Mouse (Mus musculus) liver, adult 2 months (tissue): ENCODE data around the gene Krtap28-10. TPM values are rescaled to one million over a fixed set of nuclear protein-coding genes. Genes with fewer than 3 reads are reported as not detected.

Source experiments
- DNase-seq: peaks from one replicate; pipeline ENCODE4 v3.0.0-alpha.2; 2011; ENCODE audit warnings: low read depth, low spot score; ENCODE audit errors: extremely low read depth
- H3K27ac ChIP-seq: fragments of 200-500 bp; replicated peaks from 2 replicates; pipeline ENCODE4 v1.5.1; 2012; ENCODE audit warnings: low read depth, mild to moderate bottlenecking, control low read depth, inconsistent platforms, low read length; ENCODE audit not compliant: insufficient read depth
- H3K27me3 ChIP-seq: fragments of 200-500 bp; 2 replicates; pipeline ENCODE4 v1.6.1; 2012; ENCODE audit warnings: mild to moderate bottlenecking, moderate library complexity, low read length, inconsistent platforms; ENCODE audit not compliant: control insufficient read depth, insufficient read depth
- H3K36me3 ChIP-seq: fragments of 200-500 bp; 2 replicates; pipeline ENCODE4 v1.6.1; 2012; ENCODE audit warnings: low read length, inconsistent platforms; ENCODE audit not compliant: control insufficient read depth, insufficient read depth
- H3K4me1 ChIP-seq: fragments of 200-500 bp; 2 replicates; pipeline ENCODE4 v1.6.1; 2011; ENCODE audit warnings: low read length; ENCODE audit not compliant: control insufficient read depth, insufficient read depth
- H3K4me3 ChIP-seq: fragments of 200-500 bp; 2 replicates; pipeline ENCODE4 v1.5.1; 2011; ENCODE audit warnings: low read depth, mild to moderate bottlenecking, control low read depth, low read length, moderate library complexity; ENCODE audit not compliant: insufficient read depth
- H3K79me2 ChIP-seq: fragments of 200-500 bp; 2 replicates; pipeline ENCODE4 v1.6.1; 2012; ENCODE audit warnings: inconsistent platforms, mild to moderate bottlenecking, low read length, moderate library complexity; ENCODE audit not compliant: control insufficient read depth, insufficient read depth
- H3K9ac ChIP-seq: fragments of 200-500 bp; 2 replicates; pipeline ENCODE4 v1.6.1; 2012; ENCODE audit warnings: low read depth, mild to moderate bottlenecking, control low read depth, inconsistent platforms, low read length
- CTCF ChIP-seq: fragments of 200-500 bp; IDR thresholded peaks from 2 replicates; pipeline ENCODE4 v1.5.1; 2011; ENCODE audit warnings: low read depth, low read length, control low read depth
- POLR2A ChIP-seq: fragments of 200-500 bp; IDR thresholded peaks from 2 replicates; pipeline ENCODE4 v1.6.1; 2011; ENCODE audit warnings: low read length, control low read depth; ENCODE audit not compliant: insufficient read depth; ENCODE audit errors: extremely low read depth
- WGBS: fragments of 180-500 bp; shearing (Covaris S2); methylation state at CpG from one replicate; pipeline ENCODE4 v1.1.7; 2018; 5-methylcytosine and 5-hydroxymethylcytosine counted together
- polyA plus RNA-seq: library from polyadenylated mRNA; depleted of rRNA; stranded (reverse); fragments of >200 nt; gene quantifications from 2 replicates; pipeline ENCODE4 v1.2.3, GENCODE M21; 2012; rRNA removed
- total RNA-seq: library from RNA; depleted of rRNA; stranded (reverse); fragments of >200 nt; gene quantifications from 2 replicates; pipeline ENCODE4 v1.2.3, GENCODE M21; 2014; rRNA removed

The Krtap28-10 gene
- not detected in 2 replicates for total RNA-seq
- not detected in 2 replicates for polyA plus RNA-seq

- no peaks in the 10 kb centered on the region for H3K79me2 ChIP-seq
- DNase-seq = no peak
- 85% methylated on average over 2 of the region's 2 CpGs for WGBS
- H3K4me1 ChIP-seq = no peaks in the 10 kb centered on the region
- no peak within 1 kb of the TSS for H3K9ac ChIP-seq
- TF ChIP-seq POLR2A = no peak
- TF ChIP-seq CTCF = no peak
- H3K36me3 ChIP-seq = no peaks in the 10 kb centered on the region
- H3K4me3 ChIP-seq = no peak within 1 kb of the TSS
- no peak within 1 kb of the TSS for H3K27ac ChIP-seq
- H3K27me3 ChIP-seq = no peaks in the 10 kb centered on the region
Observed at GRCm38 (mm10) chr1:83042380-83042779, at the start of gene Krtap28-10. TSS of gene Krtap28-10 (minus strand) at chr1:83042480.

DNA sequence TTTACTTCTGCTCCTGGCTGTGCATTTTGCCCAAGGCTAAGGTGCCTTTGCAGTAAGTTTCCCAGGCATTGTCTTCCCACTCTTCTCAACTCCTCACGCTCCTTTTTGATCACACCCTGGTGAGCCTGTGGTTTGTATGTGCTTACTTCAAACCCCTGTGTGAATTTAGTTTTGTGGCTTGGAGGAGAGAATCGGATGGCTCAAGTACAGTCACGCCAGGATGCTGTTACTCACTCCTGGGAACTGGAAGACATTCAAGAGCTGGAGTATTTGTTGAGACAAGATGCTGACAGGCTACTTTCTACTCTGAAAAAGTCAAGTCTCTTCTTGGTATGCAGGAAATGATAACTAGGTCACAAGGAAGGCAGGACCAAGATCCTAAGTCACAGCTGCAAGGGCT is 49.0 kb upstream of the Krtap28-10 start:
- 65% methylated on average over 3 of the region's 3 CpGs for WGBS
- no peak overlapping the region for H3K27ac ChIP-seq
- no peaks in the 10 kb centered on the region for H3K4me1 ChIP-seq
- no peaks in the 10 kb centered on the region for H3K79me2 ChIP-seq
- H3K36me3 ChIP-seq = no peaks in the 10 kb centered on the region
- no peaks in the 10 kb centered on the region for H3K27me3 ChIP-seq
- H3K4me3 ChIP-seq = no peak overlapping the region
- no peak overlapping the region for H3K9ac ChIP-seq
- no peak for DNase-seq
- TF ChIP-seq POLR2A (no peak), CTCF (no peak)

DNA sequence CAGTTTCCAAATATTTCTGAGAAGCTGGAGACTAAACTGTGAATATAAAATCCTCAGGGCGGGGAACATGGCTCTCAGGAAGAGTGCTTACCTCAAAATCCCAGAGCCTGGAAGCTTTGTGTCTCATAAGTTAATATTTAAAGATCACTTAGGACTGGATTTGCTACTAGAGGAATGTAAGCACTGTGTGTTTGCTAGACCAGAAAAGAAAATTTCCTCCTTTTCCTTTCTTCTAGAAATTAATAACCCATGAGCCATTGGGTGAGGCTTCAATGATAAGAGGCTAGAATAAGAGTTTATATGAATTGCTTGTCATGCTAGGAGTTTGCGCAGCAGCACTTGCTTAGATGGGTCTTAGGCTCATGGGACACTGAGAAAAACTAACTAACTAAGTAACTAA is 42.5 kb upstream of the Krtap28-10 start:
- Histone ChIP-seq H3K79me2 (no peaks in the 10 kb centered on the region), H3K27me3 (no peaks in the 10 kb centered on the region), H3K36me3 (no peaks in the 10 kb centered on the region), H3K9ac (no peak overlapping the region), H3K27ac (no peak overlapping the region), H3K4me1 (no peaks in the 10 kb centered on the region), H3K4me3 (no peak overlapping the region)
- no peak for DNase-seq
- TF ChIP-seq POLR2A = no peak
- no peak for TF ChIP-seq CTCF
- WGBS = 84% methylated on average over 2 of the region's 2 CpGs

GRCm38 (mm10) chr1:83077016-83077415 is 34.7 kb upstream of the Krtap28-10 start:
- no peak overlapping the region for H3K9ac ChIP-seq
- no peaks in the 10 kb centered on the region for H3K4me1 ChIP-seq
- H3K4me3 ChIP-seq = no peak overlapping the region
- no peaks in the 10 kb centered on the region for H3K27me3 ChIP-seq
- no peak for TF ChIP-seq POLR2A
- TF ChIP-seq CTCF = no peak
- H3K36me3 ChIP-seq = no peaks in the 10 kb centered on the region
- 78% methylated on average over 6 of the region's 6 CpGs for WGBS
- DNase-seq = no peak
- H3K27ac ChIP-seq = no peak overlapping the region
- no peaks in the 10 kb centered on the region for H3K79me2 ChIP-seq

- Histone ChIP-seq H3K36me3 (no peaks in the 10 kb centered on the region), H3K4me3 (no peak overlapping the region), H3K27me3 (no peaks in the 10 kb centered on the region), H3K79me2 (no peaks in the 10 kb centered on the region), H3K4me1 (no peaks in the 10 kb centered on the region), H3K27ac (no peak overlapping the region), H3K9ac (no peak overlapping the region)
- DNase-seq = peak; percentile 7
- 46% methylated on average over 11 of the region's 11 CpGs for WGBS
- TF ChIP-seq POLR2A (no peak), CTCF (peak; percentile 42)
Observed at GRCm38 (mm10) chr1:83076190-83076917, 34.1 kb upstream of the Krtap28-10 start.

DNA sequence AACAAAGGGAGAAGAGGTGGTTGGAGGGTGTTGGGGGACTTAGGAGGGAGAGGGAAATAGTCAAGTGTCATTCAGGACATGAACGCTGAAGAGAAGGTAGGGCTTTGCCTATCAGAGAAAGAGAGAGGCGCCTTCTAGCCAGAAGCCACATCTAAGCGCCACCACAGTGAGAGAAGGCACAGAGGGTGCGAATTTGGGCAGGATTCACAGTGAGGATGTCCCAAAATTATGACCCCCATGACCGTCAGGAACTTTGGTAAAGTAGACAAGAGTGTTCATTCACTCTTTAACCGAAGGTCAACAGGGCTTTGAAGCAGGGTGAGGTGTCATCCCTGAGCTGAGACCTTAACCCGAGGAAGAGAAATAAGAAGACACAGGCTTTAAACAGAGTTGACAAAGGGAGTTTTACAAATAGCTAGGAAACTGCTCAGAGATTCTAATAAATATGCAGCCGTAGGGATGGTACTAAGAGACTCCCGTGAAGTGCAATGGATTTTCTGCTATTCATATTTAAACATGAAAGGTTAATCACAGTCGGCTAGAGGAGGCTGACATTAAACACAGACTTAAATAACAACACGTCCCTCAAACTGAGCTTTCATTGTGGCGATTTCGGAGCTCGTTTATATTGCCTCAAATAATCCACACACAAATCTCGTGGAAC is 33.4 kb upstream of the Krtap28-10 start:
- no peaks in the 10 kb centered on the region for H3K36me3 ChIP-seq
- DNase-seq = peak; percentile 1
- H3K27ac ChIP-seq = no peak overlapping the region
- no peak overlapping the region for H3K9ac ChIP-seq
- no peaks in the 10 kb centered on the region for H3K27me3 ChIP-seq
- WGBS = 43% methylated on average over 15 of the region's 15 CpGs
- H3K4me1 ChIP-seq = no peaks in the 10 kb centered on the region
- no peak overlapping the region for H3K4me3 ChIP-seq
- TF ChIP-seq POLR2A = no peak
- TF ChIP-seq CTCF = no peak
- H3K79me2 ChIP-seq = no peaks in the 10 kb centered on the region
